Mouse (Mus musculus) liver, adult 2 months (tissue): ENCODE results near the gene Tmem208. TPM values are rescaled to one million over a fixed set of nuclear protein-coding genes. Genes with fewer than 3 reads are reported as not detected.

Experiments used
- DNase-seq: peaks from one replicate; pipeline ENCODE4 v3.0.0-alpha.2; 2011; ENCODE audit warnings: low read depth, low spot score; ENCODE audit errors: extremely low read depth
- H3K27ac ChIP-seq: fragments of 200-500 bp; replicated peaks from 2 replicates; pipeline ENCODE4 v1.5.1; 2012; ENCODE audit warnings: low read depth, mild to moderate bottlenecking, control low read depth, inconsistent platforms, low read length; ENCODE audit not compliant: insufficient read depth
- H3K27me3 ChIP-seq: fragments of 200-500 bp; 2 replicates; pipeline ENCODE4 v1.6.1; 2012; ENCODE audit warnings: mild to moderate bottlenecking, moderate library complexity, low read length, inconsistent platforms; ENCODE audit not compliant: control insufficient read depth, insufficient read depth
- H3K36me3 ChIP-seq: fragments of 200-500 bp; 2 replicates; pipeline ENCODE4 v1.6.1; 2012; ENCODE audit warnings: low read length, inconsistent platforms; ENCODE audit not compliant: control insufficient read depth, insufficient read depth
- H3K4me1 ChIP-seq: fragments of 200-500 bp; 2 replicates; pipeline ENCODE4 v1.6.1; 2011; ENCODE audit warnings: low read length; ENCODE audit not compliant: control insufficient read depth, insufficient read depth
- H3K4me3 ChIP-seq: fragments of 200-500 bp; 2 replicates; pipeline ENCODE4 v1.5.1; 2011; ENCODE audit warnings: low read depth, mild to moderate bottlenecking, control low read depth, low read length, moderate library complexity; ENCODE audit not compliant: insufficient read depth
- H3K79me2 ChIP-seq: fragments of 200-500 bp; 2 replicates; pipeline ENCODE4 v1.6.1; 2012; ENCODE audit warnings: inconsistent platforms, mild to moderate bottlenecking, low read length, moderate library complexity; ENCODE audit not compliant: control insufficient read depth, insufficient read depth
- H3K9ac ChIP-seq: fragments of 200-500 bp; 2 replicates; pipeline ENCODE4 v1.6.1; 2012; ENCODE audit warnings: low read depth, mild to moderate bottlenecking, control low read depth, inconsistent platforms, low read length
- CTCF ChIP-seq: fragments of 200-500 bp; IDR thresholded peaks from 2 replicates; pipeline ENCODE4 v1.5.1; 2011; ENCODE audit warnings: low read depth, low read length, control low read depth
- POLR2A ChIP-seq: fragments of 200-500 bp; IDR thresholded peaks from 2 replicates; pipeline ENCODE4 v1.6.1; 2011; ENCODE audit warnings: low read length, control low read depth; ENCODE audit not compliant: insufficient read depth; ENCODE audit errors: extremely low read depth
- WGBS: fragments of 180-500 bp; shearing (Covaris S2); methylation state at CpG from one replicate; pipeline ENCODE4 v1.1.7; 2018; 5-methylcytosine and 5-hydroxymethylcytosine counted together
- polyA plus RNA-seq: library from polyadenylated mRNA; depleted of rRNA; stranded (reverse); fragments of >200 nt; gene quantifications from 2 replicates; pipeline ENCODE4 v1.2.3, GENCODE M21; 2012
- total RNA-seq: library from RNA; depleted of rRNA; stranded (reverse); fragments of >200 nt; gene quantifications from 2 replicates; pipeline ENCODE4 v1.2.3, GENCODE M21; 2014

Tmem208 gene
- total and polyA plus RNA-seq, 2 experiments, result 90.9 to 104 TPM

GRCm38 (mm10) chr8:105367107-105367506 is 41.0 kb downstream of the Tmem208 start:
- Histone ChIP-seq H3K4me1 (no peaks in the 10 kb centered on the region), H3K9ac (no peak overlapping the region), H3K27me3 (no peaks in the 10 kb centered on the region), H3K4me3 (no peak overlapping the region), H3K27ac (no peak overlapping the region), H3K79me2 (no peaks in the 10 kb centered on the region), H3K36me3 (no peaks in the 10 kb centered on the region)
- DNase-seq, result no peak
- peak; percentile 21; the same call in 1 of the 2 replicates for TF ChIP-seq CTCF
- no peak for TF ChIP-seq POLR2A
- 77% methylated on average over 2 of the region's 2 CpGs for WGBS

- Histone ChIP-seq H3K9ac (no peak overlapping the region), H3K36me3 (no peaks in the 10 kb centered on the region), H3K4me3 (no peak overlapping the region), H3K27ac (no peak overlapping the region), H3K27me3 (no peaks in the 10 kb centered on the region), H3K4me1 (no peaks in the 10 kb centered on the region), H3K79me2 (no peaks in the 10 kb centered on the region)
- TF ChIP-seq POLR2A (no peak), CTCF (no peak)
- WGBS, result 84% methylated on average over 9 of the region's 9 CpGs
- DNase-seq, result no peak
Observed at GRCm38 (mm10) chr8:105372473-105372872, 46.3 kb downstream of the Tmem208 start.

- no peak for TF ChIP-seq POLR2A
- no peak for TF ChIP-seq CTCF
- Histone ChIP-seq H3K36me3 (no peaks in the 10 kb centered on the region), H3K4me3 (no peak within 1 kb of the TSS), H3K9ac (no peak within 1 kb of the TSS), H3K4me1 (no peaks in the 10 kb centered on the region), H3K27me3 (no peaks in the 10 kb centered on the region), H3K79me2 (no peaks in the 10 kb centered on the region), H3K27ac (no peak within 1 kb of the TSS)
- 72% methylated on average over 2 of the region's 2 CpGs for WGBS
- no peak for DNase-seq
Observed at GRCm38 (mm10) chr8:105373032-105373431, 46.9 kb downstream of the Tmem208 start, which contains the start of gene Plekhg4. Gene Plekhg4, plus strand, starts transcription at chr8:105373274.

GRCm38 (mm10) chr8:105374513-105374966 is 48.4 kb downstream of the Tmem208 start:
- Histone ChIP-seq H3K9ac (no peak overlapping the region), H3K27ac (no peak overlapping the region), H3K79me2 (no peaks in the 10 kb centered on the region), H3K36me3 (no peaks in the 10 kb centered on the region), H3K27me3 (no peaks in the 10 kb centered on the region), H3K4me3 (no peak overlapping the region), H3K4me1 (no peaks in the 10 kb centered on the region)
- 36% methylated on average over 33 of the region's 33 CpGs for WGBS
- TF ChIP-seq POLR2A, result no peak
- TF ChIP-seq CTCF, result peak; percentile 45
- DNase-seq, result no peak

- no peak overlapping the region for H3K27ac ChIP-seq
- DNase-seq, result no peak
- H3K9ac ChIP-seq, result no peak overlapping the region
- H3K79me2 ChIP-seq, result no peaks in the 10 kb centered on the region
- no peak overlapping the region for H3K4me3 ChIP-seq
- WGBS, result 49% methylated on average over 19 of the region's 19 CpGs
- TF ChIP-seq POLR2A (no peak), CTCF (no peak)
- H3K27me3 ChIP-seq, result no peaks in the 10 kb centered on the region
- H3K4me1 ChIP-seq, result no peaks in the 10 kb centered on the region
- H3K36me3 ChIP-seq, result no peaks in the 10 kb centered on the region
Observed at GRCm38 (mm10) chr8:105378673-105379072, 52.5 kb downstream of the Tmem208 start.

- WGBS, result 84% methylated on average over 12 of the region's 12 CpGs
- no peak for DNase-seq
- no peak overlapping the region for H3K27ac ChIP-seq
- H3K9ac ChIP-seq, result no peak overlapping the region
- no peaks in the 10 kb centered on the region for H3K36me3 ChIP-seq
- no peak overlapping the region for H3K4me3 ChIP-seq
- TF ChIP-seq POLR2A (no peak), CTCF (no peak)
- no peaks in the 10 kb centered on the region for H3K4me1 ChIP-seq
- H3K27me3 ChIP-seq, result no peaks in the 10 kb centered on the region
- H3K79me2 ChIP-seq, result no peaks in the 10 kb centered on the region
Observed at GRCm38 (mm10) chr8:105380308-105380707, 54.2 kb downstream of the Tmem208 start.
